Mouse (Mus musculus) cerebellum, adult 2 months (tissue): ENCODE measurements at regions not wholly inside any gene's neighbourhood (a gene's known extent, or its start where the extent isn't known, plus 50 kb on each side); places are given as distances from the start of the nearest gene placed in this dataset.

ENCODE experiments used
- CTCF ChIP-seq: fragments of 200-500 bp; IDR thresholded peaks from 2 replicates; pipeline ENCODE4 v1.5.1; 2011; ENCODE audit warnings: low read depth, mild to moderate bottlenecking, control low read depth, low read length, moderate library complexity, borderline replicate concordance; ENCODE audit not compliant: insufficient read depth
- POLR2A ChIP-seq: fragments of 200-500 bp; IDR thresholded peaks from 2 replicates; pipeline ENCODE4 v1.6.1; 2011; ENCODE audit warnings: low read length, control low read depth, borderline replicate concordance; ENCODE audit not compliant: insufficient read depth

GRCm38 (mm10) chr15:36716686-36717038 is 290.9 kb downstream of the Zfp706 start:
- TF ChIP-seq CTCF = no peak
- no peak for TF ChIP-seq POLR2A
